Mouse (Mus musculus): ENCODE measurements around the gene Gars. TPM values are rescaled to one million over a fixed set of nuclear protein-coding genes. Genes with fewer than 3 reads are reported as not detected.

Gene Gars
- polyA plus RNA-seq, 1 experiment from 2014 or later: 186 TPM

DNA sequence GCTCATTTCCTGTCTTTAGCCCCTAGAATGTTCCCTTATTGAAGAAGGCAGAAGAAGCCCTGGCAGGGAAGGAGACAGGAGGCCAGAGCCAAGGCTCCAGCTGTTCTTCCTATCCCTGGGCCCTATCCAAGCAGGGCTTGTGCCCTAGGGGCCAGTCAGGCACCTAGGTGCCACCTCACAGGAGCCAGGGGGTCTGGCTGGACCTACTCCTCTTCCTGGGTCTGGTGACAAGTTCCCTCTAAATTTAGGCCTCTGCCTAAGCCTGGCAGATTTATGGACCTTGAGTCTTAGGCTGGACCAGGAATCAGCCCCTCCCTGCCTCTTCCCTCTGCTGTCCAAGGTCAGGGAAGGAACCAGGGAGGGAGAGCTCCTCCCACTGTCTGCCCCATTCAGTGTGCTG is 90.6 kb downstream of the Gars start:
- no peaks in the 10 kb centered on the region for H3K9me3 ChIP-seq (replicated peaks)
- no peak overlapping the region for H3K4me3 ChIP-seq
- H3K27me3 ChIP-seq (ENCODE audit: low read depth, poor library complexity, severe bottlenecking): peaks cover 5% of the 10 kb centered on the region; the same call in 1 of the 2 replicates
- no peaks in the 10 kb centered on the region for H3K36me3 ChIP-seq
- no peak for DNase-seq (ENCODE audit: low spot score)
- H3K27ac ChIP-seq: no peak overlapping the region
- H3K4me1 ChIP-seq: peaks cover 5% of the 10 kb centered on the region; the same call in 1 of the 2 replicates

Other genes starting within 250 kb of the Gars start
- gene Znrf2, start 221.1 kb upstream of the Gars start, polyA plus RNA-seq (2016; fragmentation: Nextera tagmentation; extraction: Ambion mirVana): 2.0 and 2.3 TPM in 2 replicates
- 1.4 and 1.7 TPM in 2 replicates for gene Nod1, start 65.4 kb upstream of the Gars start, polyA plus RNA-seq (2016; fragmentation: Nextera tagmentation; extraction: Ambion mirVana)
- gene Ggct, start 45.1 kb upstream of the Gars start, polyA plus RNA-seq (2016; fragmentation: Nextera tagmentation; extraction: Ambion mirVana): 8.5 and 11.9 TPM in 2 replicates
- gene Crhr2, start 95.0 kb downstream of the Gars start, polyA plus RNA-seq (2016; fragmentation: Nextera tagmentation; extraction: Ambion mirVana): 0.11 TPM in 1 of 2 replicates, not detected in the other
- gene Inmt, start 137.0 kb downstream of the Gars start, polyA plus RNA-seq (2016; fragmentation: Nextera tagmentation; extraction: Ambion mirVana): 0.26 and 0.40 TPM in 2 replicates
- 15.5 and 16.2 TPM in 2 replicates for gene Mindy4, start 165.4 kb downstream of the Gars start, polyA plus RNA-seq (2016; fragmentation: Nextera tagmentation; extraction: Ambion mirVana)

Measured in limb, embryonic 10.5 days (tissue).